Mouse (Mus musculus) small intestine, adult 2 months (tissue): ENCODE measurements around the gene Ypel2.

Experiments used
- CTCF ChIP-seq: fragments of 200-500 bp; IDR thresholded peaks from 2 replicates; pipeline ENCODE4 v1.5.1; 2012; ENCODE audit warnings: low read depth, mild to moderate bottlenecking, control low read depth, inconsistent platforms, low read length, moderate library complexity, mixed read lengths; ENCODE audit not compliant: insufficient replicate concordance, insufficient read length; ENCODE audit errors: extremely low read depth
- POLR2A ChIP-seq: fragments of 200-500 bp; IDR thresholded peaks from 2 replicates; pipeline ENCODE4 v1.6.1; 2012; ENCODE audit warnings: low read depth, mild to moderate bottlenecking, control low read depth, inconsistent platforms, low read length, moderate library complexity

GRCm38 (mm10) chr11:86956363-86956762 lies 37.1 kb downstream of the Ypel2 start:
- TF ChIP-seq CTCF (no peak), POLR2A (no peak)
